19 mouse cellular contexts compared by ENCODE assay signal in the genomic region with DNA sequence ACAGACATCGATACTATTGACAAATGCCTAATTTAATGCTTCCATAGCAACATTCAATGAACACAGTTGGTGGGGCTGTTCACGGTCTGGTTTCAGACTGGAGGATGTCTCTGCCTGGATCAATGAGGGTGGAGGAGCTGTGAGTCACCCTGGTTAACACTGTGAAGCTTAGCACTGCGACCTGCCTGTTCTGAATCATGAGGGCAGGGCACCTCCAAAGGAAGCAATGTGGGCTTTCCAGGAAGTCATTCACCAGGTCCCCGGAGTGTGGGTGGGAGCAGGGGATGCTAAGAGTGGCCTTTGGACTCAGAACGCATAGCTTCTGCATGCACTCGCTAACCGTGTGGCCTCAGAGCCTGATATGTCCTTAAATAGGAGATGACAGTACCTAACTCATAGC. TPM values are rescaled to one million over a fixed set of nuclear protein-coding genes. Genes with fewer than 3 reads are reported as not detected.
DNase-seq lines count a peak whose midpoint lies in the region; ATAC-seq and TF ChIP-seq lines count a peak whose summit lies in the region.
"Had no signal": no experiment of that assay in that cellular context is flagged by ENCODE, and none has a peak within 500 bp of the region (broad histone marks: within the 10 kb centered on the region; RNA-seq: fewer than 3 reads in every experiment).

No protein-coding gene starts in this region.

- TF ChIP-seq POLR2A in myocyte (IDR thresholded peaks at IDR 0.05; ENCODE audit: insufficient read length, low read depth), result no peak

- H3K27me3 ChIP-seq in lung, postnatal 0 days (replicated peaks; ENCODE audit: insufficient read depth, low read length), result no peaks in the 10 kb centered on the region
- no peaks in the 10 kb centered on the region for H3K27me3 ChIP-seq in myocyte (ENCODE audit: control insufficient read depth, insufficient read depth, insufficient read length)
- no peaks in the 10 kb centered on the region for H3K27me3 ChIP-seq in hindbrain, embryonic 16.5 days (replicated peaks; ENCODE audit: control insufficient read depth, insufficient read depth, low read length)
- H3K27me3 ChIP-seq: hindbrain, embryonic 15.5 days had no signal

- no peak overlapping the region for H3K9ac ChIP-seq in lung, postnatal 0 days (replicated peaks; ENCODE audit: low read depth)
- no peak overlapping the region for H3K9ac ChIP-seq in hindbrain, embryonic 16.5 days (ENCODE audit: low read depth, low read length)
- H3K9ac ChIP-seq: hindbrain, embryonic 15.5 days; lung, embryonic 14.5 days had no signal

- 67% methylated on average over 7 of the region's 7 CpGs for WGBS in lung, postnatal 0 days
- 68% methylated on average over 7 of the region's 7 CpGs for WGBS in hindbrain, embryonic 16.5 days

- no peaks in the 10 kb centered on the region for H3K36me3 ChIP-seq in lung, postnatal 0 days (ENCODE audit: insufficient read depth, low read length)
- no peaks in the 10 kb centered on the region for H3K36me3 ChIP-seq in myocyte (ENCODE audit: control insufficient read depth, insufficient read depth)
- H3K36me3 ChIP-seq in hindbrain, embryonic 16.5 days (ENCODE audit: control insufficient read depth, insufficient read depth, low read length), result no peaks in the 10 kb centered on the region
- H3K36me3 ChIP-seq: embryonic facial prominence, embryonic 10.5 days; hindbrain, embryonic 15.5 days had no signal

- no peak overlapping the region for H3K4me2 ChIP-seq in lung, postnatal 0 days (replicated peaks; ENCODE audit: low read depth, low read length)
- peak overlapping the region; percentile 40 for H3K4me2 ChIP-seq in myocyte (ENCODE audit: low read depth)
- no peak overlapping the region for H3K4me2 ChIP-seq in hindbrain, embryonic 16.5 days (ENCODE audit: low read length)
- H3K4me2 ChIP-seq: hindbrain, embryonic 15.5 days; lung, embryonic 14.5 days had no signal

- no peak for DNase-seq in lung, postnatal 0 days (ENCODE audit: low spot score)
- DNase-seq in lung, postnatal 14 days, result no peak
- DNase-seq in c-Kit-positive CD71-negative TER-119-negative erythroid progenitor cells, embryonic 14.5 days (ENCODE audit: low read depth), result peak; percentile 37
- DNase-seq in urinary bladder, postnatal 10 days (ENCODE audit: low spot score), result no peak
- DNase-seq in layer of hippocampus, postnatal 36 days, result no peak
- no peak for DNase-seq in ovary, postnatal 14 days (ENCODE audit: low spot score)
- DNase-seq: adrenal gland, adult 2 months; heart, adult 2 months; lung, embryonic 14.5 days; thymus, postnatal 25 days had no signal

- no peaks in the 10 kb centered on the region for H3K4me1 ChIP-seq in lung, postnatal 0 days (ENCODE audit: insufficient read depth, low read depth, low read length)
- no peaks in the 10 kb centered on the region for H3K4me1 ChIP-seq in hindbrain, embryonic 16.5 days (ENCODE audit: control insufficient read depth, insufficient read depth, low read depth, low read length)
- H3K4me1 ChIP-seq: hindbrain, embryonic 15.5 days had no signal

- no peak for TF ChIP-seq EP300 in lung, postnatal 0 days (IDR thresholded peaks at IDR 0.05)

- no peak overlapping the region for H3K4me3 ChIP-seq in lung, postnatal 0 days (ENCODE audit: low read depth, low read length)
- no peak overlapping the region for H3K4me3 ChIP-seq in myocyte
- no peak overlapping the region for H3K4me3 ChIP-seq in hindbrain, embryonic 16.5 days (ENCODE audit: low read length)
- H3K4me3 ChIP-seq: embryonic facial prominence, embryonic 10.5 days; heart, adult 2 months; hindbrain, embryonic 15.5 days had no signal

- H3K9me3 ChIP-seq in lung, postnatal 0 days (ENCODE audit: low read length), result no peaks in the 10 kb centered on the region
- no peaks in the 10 kb centered on the region for H3K9me3 ChIP-seq in hindbrain, embryonic 16.5 days (ENCODE audit: control insufficient read depth, low read length)
- H3K9me3 ChIP-seq: embryonic facial prominence, embryonic 10.5 days; hindbrain, embryonic 15.5 days had no signal

- H3ac ChIP-seq in myocyte (ENCODE audit: control insufficient read depth, insufficient read length), result no peak overlapping the region

- peak; percentile 52; the same call in 1 of the 2 replicates for ATAC-seq in lung, postnatal 0 days
- no peak for ATAC-seq in hindbrain, embryonic 16.5 days
- ATAC-seq: forebrain, embryonic 16.5 days; midbrain, embryonic 16.5 days had no signal

- no peak for TF ChIP-seq CTCF in lung, postnatal 0 days (IDR thresholded peaks at IDR 0.05)

- H3K79me2 ChIP-seq in myocyte (ENCODE audit: control insufficient read depth, insufficient read depth), result no peaks in the 10 kb centered on the region

- H3K27ac ChIP-seq in lung, postnatal 0 days (ENCODE audit: low read length), result no peak overlapping the region
- H3K27ac ChIP-seq in hindbrain, embryonic 16.5 days (ENCODE audit: low read depth, low read length), result no peak overlapping the region
- H3K27ac ChIP-seq: embryonic facial prominence, embryonic 10.5 days; heart, adult 2 months; hindbrain, embryonic 15.5 days; kidney, postnatal 0 days had no signal

TF ChIP-seq in myocyte, 11 proteins besides CTCF, POLR2A, EP300 and RAD21:
- TF ChIP-seq MYOD1 (IDR thresholded peaks at IDR 0.05; ENCODE audit: control insufficient read depth in 1 of 3, insufficient read length in 2 of 3, low read depth in 2 of 3), result no peak
TF ChIP-seq in myocyte: peak in this region for 0.

RNA-seq across cellular contexts. Expression of gene Gm9887, which starts 44.5 kb away (rescaled TPM):
- polyA plus RNA-seq in lung, postnatal 0 days (2015; fragmentation: Nextera tagmentation; extraction: Ambion mirVana), result 2.6 and 3.2 TPM in 2 replicates
- 2.4 TPM for polyA plus RNA-seq in myocyte (2012; fragmentation: generic; extraction: Trizol)
- total RNA-seq in layer of hippocampus, postnatal 36 days (2021), result under 1 TPM; 0.60 to 0.66 TPM
- polyA plus RNA-seq in hindbrain, embryonic 16.5 days (2015; fragmentation: Nextera tagmentation; extraction: Ambion mirVana), result 0.56 and 0.66 TPM in 2 replicates
- total RNA-seq: gastrocnemius, adult 18-20 months; megakaryocyte progenitor cell, adult 5-6 weeks had no signal

RNA-seq across cellular contexts. Expression of gene Arf6, which starts 44.8 kb away (rescaled TPM):
- polyA plus RNA-seq in lung, postnatal 0 days (2015; fragmentation: Nextera tagmentation; extraction: Ambion mirVana), result 86.3 and 92.5 TPM in 2 replicates
- polyA plus RNA-seq in myocyte (2012; fragmentation: generic; extraction: Trizol), result 71.4 TPM
- total RNA-seq in layer of hippocampus, postnatal 36 days (2021), result 10 to 100 TPM; 48.3 to 50.3 TPM
- polyA plus RNA-seq in hindbrain, embryonic 16.5 days (2015; fragmentation: Nextera tagmentation; extraction: Ambion mirVana), result 20.7 and 21.8 TPM in 2 replicates

RNA-seq across cellular contexts. Expression of gene Nemf, which starts 59.8 kb away (rescaled TPM):
- polyA plus RNA-seq in lung, postnatal 0 days (2015; fragmentation: Nextera tagmentation; extraction: Ambion mirVana), result 65.5 and 68.5 TPM in 2 replicates
- 6.8 TPM for polyA plus RNA-seq in myocyte (2012; fragmentation: generic; extraction: Trizol)
- 10 to 100 TPM; 47.9 to 51.2 TPM for total RNA-seq in layer of hippocampus, postnatal 36 days (2021)
- polyA plus RNA-seq in hindbrain, embryonic 16.5 days (2015; fragmentation: Nextera tagmentation; extraction: Ambion mirVana), result 82.4 and 85.0 TPM in 2 replicates
